Mouse (Mus musculus): Measurements from ENCODE around the gene Nek2. TPM values are rescaled to one million over a fixed set of nuclear protein-coding genes. Genes with fewer than 3 reads are reported as not detected.

Gene Nek2
- polyA plus RNA-seq, 1 experiment from 2014 or later: 22.7 TPM

- DNase-seq (ENCODE audit: low spot score) (no peak), ATAC-seq (no peak)
- WGBS: 83% methylated on average over 11 of the region's 11 CpGs
- no peaks in the 10 kb centered on the region for H3K27me3 ChIP-seq (replicated peaks; ENCODE audit: control insufficient read depth, insufficient read depth, low read length)
- H3K4me3 ChIP-seq (ENCODE audit: low read depth, low read length): no peak overlapping the region
- H3K27ac ChIP-seq (ENCODE audit: low read depth, low read length): no peak overlapping the region
- no peaks in the 10 kb centered on the region for H3K9me3 ChIP-seq (replicated peaks; ENCODE audit: control insufficient read depth, low read length)
- H3K4me1 ChIP-seq (ENCODE audit: control insufficient read depth, insufficient read depth, low read length): no peaks in the 10 kb centered on the region
- H3K4me2 ChIP-seq (ENCODE audit: low read length): no peak overlapping the region
- H3K36me3 ChIP-seq (ENCODE audit: control insufficient read depth, insufficient read depth, low read length): no peaks in the 10 kb centered on the region
- H3K9ac ChIP-seq (ENCODE audit: low read length): no peak overlapping the region
These were observed 19.7 kb downstream of the Nek2 start for GRCm38 (mm10) chr1:191840774-191841565.

GRCm38 (mm10) chr1:191842247-191842646, 21.0 kb downstream of the Nek2 start:
- no peak overlapping the region for H3K9ac ChIP-seq (ENCODE audit: low read length)
- H3K36me3 ChIP-seq (ENCODE audit: control insufficient read depth, insufficient read depth, low read length): no peaks in the 10 kb centered on the region
- H3K4me1 ChIP-seq (ENCODE audit: control insufficient read depth, insufficient read depth, low read length): no peaks in the 10 kb centered on the region
- no peak overlapping the region for H3K27ac ChIP-seq (ENCODE audit: low read depth, low read length)
- H3K4me2 ChIP-seq (ENCODE audit: low read length): no peak overlapping the region
- H3K27me3 ChIP-seq (replicated peaks; ENCODE audit: control insufficient read depth, insufficient read depth, low read length): no peaks in the 10 kb centered on the region
- ATAC-seq (no peak), DNase-seq (ENCODE audit: low spot score) (no peak)
- H3K9me3 ChIP-seq (replicated peaks; ENCODE audit: control insufficient read depth, low read length): no peaks in the 10 kb centered on the region
- no peak overlapping the region for H3K4me3 ChIP-seq (ENCODE audit: low read depth, low read length)
- 90% methylated on average over 12 of the region's 12 CpGs for WGBS

- no peaks in the 10 kb centered on the region for H3K36me3 ChIP-seq (ENCODE audit: control insufficient read depth, insufficient read depth, low read length)
- H3K9me3 ChIP-seq (replicated peaks; ENCODE audit: control insufficient read depth, low read length): no peaks in the 10 kb centered on the region
- no peak overlapping the region for H3K4me2 ChIP-seq (ENCODE audit: low read length)
- no peaks in the 10 kb centered on the region for H3K27me3 ChIP-seq (replicated peaks; ENCODE audit: control insufficient read depth, insufficient read depth, low read length)
- H3K27ac ChIP-seq (ENCODE audit: low read depth, low read length): no peak overlapping the region
- no peak for DNase-seq (ENCODE audit: low spot score)
- H3K4me3 ChIP-seq (ENCODE audit: low read depth, low read length): no peak overlapping the region
- no peak overlapping the region for H3K9ac ChIP-seq (ENCODE audit: low read length)
- no peaks in the 10 kb centered on the region for H3K4me1 ChIP-seq (ENCODE audit: control insufficient read depth, insufficient read depth, low read length)
- 76% methylated on average over 5 of the region's 5 CpGs for WGBS
- no peak for ATAC-seq
These were observed 25.4 kb downstream of the Nek2 start for GRCm38 (mm10) chr1:191846667-191847066.

- DNase-seq (ENCODE audit: low spot score) (no peak), ATAC-seq (no peak)
- H3K9ac ChIP-seq (ENCODE audit: low read length): no peak overlapping the region
- WGBS: 70% methylated on average over 4 of the region's 4 CpGs
- no peak overlapping the region for H3K4me2 ChIP-seq (ENCODE audit: low read length)
- no peak overlapping the region for H3K4me3 ChIP-seq (ENCODE audit: low read depth, low read length)
- H3K27me3 ChIP-seq (replicated peaks; ENCODE audit: control insufficient read depth, insufficient read depth, low read length): no peaks in the 10 kb centered on the region
- H3K4me1 ChIP-seq (ENCODE audit: control insufficient read depth, insufficient read depth, low read length): no peaks in the 10 kb centered on the region
- H3K36me3 ChIP-seq (ENCODE audit: control insufficient read depth, insufficient read depth, low read length): no peaks in the 10 kb centered on the region
- H3K9me3 ChIP-seq (replicated peaks; ENCODE audit: control insufficient read depth, low read length): no peaks in the 10 kb centered on the region
- no peak overlapping the region for H3K27ac ChIP-seq (ENCODE audit: low read depth, low read length)
These were observed 28.3 kb downstream of the Nek2 start for GRCm38 (mm10) chr1:191849501-191849900.

GRCm38 (mm10) chr1:191853442-191853841, 32.2 kb downstream of the Nek2 start:
- Histone ChIP-seq H3K36me3 (ENCODE audit: control insufficient read depth, insufficient read depth, low read length) (no peaks in the 10 kb centered on the region), H3K9me3 (replicated peaks; ENCODE audit: control insufficient read depth, low read length) (no peaks in the 10 kb centered on the region), H3K27ac (ENCODE audit: low read depth, low read length) (no peak overlapping the region), H3K4me2 (ENCODE audit: low read length) (no peak overlapping the region), H3K4me3 (ENCODE audit: low read depth, low read length) (no peak overlapping the region), H3K9ac (ENCODE audit: low read length) (no peak overlapping the region), H3K4me1 (ENCODE audit: control insufficient read depth, insufficient read depth, low read length) (no peaks in the 10 kb centered on the region), H3K27me3 (replicated peaks; ENCODE audit: control insufficient read depth, insufficient read depth, low read length) (no peaks in the 10 kb centered on the region)
- DNase-seq (ENCODE audit: low spot score) (no peak), ATAC-seq (no peak)
- WGBS: 78% methylated on average over 9 of the region's 9 CpGs

GRCm38 (mm10) chr1:191854716-191855115, 33.5 kb downstream of the Nek2 start:
- ATAC-seq (no peak), DNase-seq (ENCODE audit: low spot score) (no peak)
- Histone ChIP-seq H3K36me3 (ENCODE audit: control insufficient read depth, insufficient read depth, low read length) (no peaks in the 10 kb centered on the region), H3K4me1 (ENCODE audit: control insufficient read depth, insufficient read depth, low read length) (no peaks in the 10 kb centered on the region), H3K4me3 (ENCODE audit: low read depth, low read length) (no peak overlapping the region), H3K27me3 (replicated peaks; ENCODE audit: control insufficient read depth, insufficient read depth, low read length) (no peaks in the 10 kb centered on the region), H3K9ac (ENCODE audit: low read length) (no peak overlapping the region), H3K9me3 (replicated peaks; ENCODE audit: control insufficient read depth, low read length) (no peaks in the 10 kb centered on the region), H3K4me2 (ENCODE audit: low read length) (no peak overlapping the region), H3K27ac (ENCODE audit: low read depth, low read length) (no peak overlapping the region)
- WGBS: 75% methylated on average over 5 of the region's 5 CpGs

- Histone ChIP-seq H3K9me3 (replicated peaks; ENCODE audit: control insufficient read depth, low read length) (no peaks in the 10 kb centered on the region), H3K4me3 (ENCODE audit: low read depth, low read length) (no peak overlapping the region), H3K4me1 (ENCODE audit: control insufficient read depth, insufficient read depth, low read length) (no peaks in the 10 kb centered on the region), H3K27ac (ENCODE audit: low read depth, low read length) (no peak overlapping the region), H3K4me2 (ENCODE audit: low read length) (no peak overlapping the region), H3K27me3 (replicated peaks; ENCODE audit: control insufficient read depth, insufficient read depth, low read length) (no peaks in the 10 kb centered on the region), H3K9ac (ENCODE audit: low read length) (no peak overlapping the region), H3K36me3 (ENCODE audit: control insufficient read depth, insufficient read depth, low read length) (no peaks in the 10 kb centered on the region)
- ATAC-seq: no peak
- WGBS: 81% methylated on average over 10 of the region's 10 CpGs
- DNase-seq (ENCODE audit: low spot score): no peak
These were observed 34.1 kb downstream of the Nek2 start for GRCm38 (mm10) chr1:191855136-191855878.

- no peaks in the 10 kb centered on the region for H3K27me3 ChIP-seq (replicated peaks; ENCODE audit: control insufficient read depth, insufficient read depth, low read length)
- DNase-seq (ENCODE audit: low spot score) (no peak), ATAC-seq (no peak)
- WGBS: 87% methylated on average over 5 of the region's 5 CpGs
- no peak overlapping the region for H3K9ac ChIP-seq (ENCODE audit: low read length)
- no peaks in the 10 kb centered on the region for H3K9me3 ChIP-seq (replicated peaks; ENCODE audit: control insufficient read depth, low read length)
- no peaks in the 10 kb centered on the region for H3K36me3 ChIP-seq (ENCODE audit: control insufficient read depth, insufficient read depth, low read length)
- no peaks in the 10 kb centered on the region for H3K4me1 ChIP-seq (ENCODE audit: control insufficient read depth, insufficient read depth, low read length)
- no peak overlapping the region for H3K4me3 ChIP-seq (ENCODE audit: low read depth, low read length)
- no peak overlapping the region for H3K4me2 ChIP-seq (ENCODE audit: low read length)
- H3K27ac ChIP-seq (ENCODE audit: low read depth, low read length): no peak overlapping the region
These were observed 35.8 kb downstream of the Nek2 start for GRCm38 (mm10) chr1:191856886-191857651.
